Mouse (Mus musculus) frontal cortex, postnatal 14 days (tissue): ENCODE data around the gene Wdr59.
A peak's percentile ranks its signal among the peaks of the same experiment; 100 is the strongest.

Experiments
- DNase-seq, 2 experiments: peaks; one replicate each; pipeline ENCODE4 v3.0.0; 2022; ENCODE audit warnings: low spot score in 2 of 2

Wdr59 gene

GRCm38 (mm10) chr8:111521713-111522429, at the start of gene Wdr59:
Gene Wdr59, minus strand, starts transcription at chr8:111522092.
- peak; percentile 96 to 97 for DNase-seq

GRCm38 (mm10) chr8:111571661-111572060, 49.8 kb upstream of the Wdr59 start:
- DNase-seq: no peak

- DNase-seq: no peak
These were observed 48.5 kb upstream of the Wdr59 start for GRCm38 (mm10) chr8:111570432-111570831.

- no peak for DNase-seq
These were observed 48.0 kb upstream of the Wdr59 start for GRCm38 (mm10) chr8:111569926-111570325.

GRCm38 (mm10) chr8:111568029-111568428, 46.1 kb upstream of the Wdr59 start:
- DNase-seq: no peak

- no peak for DNase-seq
These were observed 45.7 kb upstream of the Wdr59 start for GRCm38 (mm10) chr8:111567571-111567970.

- DNase-seq: no peak
These were observed 44.4 kb upstream of the Wdr59 start for GRCm38 (mm10) chr8:111566326-111566725.

GRCm38 (mm10) chr8:111565784-111566191, 43.9 kb upstream of the Wdr59 start:
- no peak for DNase-seq

- DNase-seq: no peak
These were observed 42.2 kb upstream of the Wdr59 start for GRCm38 (mm10) chr8:111564093-111564492.

GRCm38 (mm10) chr8:111563687-111564086, 41.8 kb upstream of the Wdr59 start:
- no peak for DNase-seq

GRCm38 (mm10) chr8:111563075-111563474, 41.2 kb upstream of the Wdr59 start:
- no peak for DNase-seq

- no peak for DNase-seq
These were observed 40.4 kb upstream of the Wdr59 start for GRCm38 (mm10) chr8:111562274-111562803.

- no peak for DNase-seq
These were observed 39.9 kb upstream of the Wdr59 start for GRCm38 (mm10) chr8:111561824-111562223.

GRCm38 (mm10) chr8:111551511-111552130, 29.7 kb upstream of the Wdr59 start:
- no peak for DNase-seq

GRCm38 (mm10) chr8:111550002-111550870, 28.3 kb upstream of the Wdr59 start:
- DNase-seq: no peak

- no peak for DNase-seq
These were observed 26.3 kb upstream of the Wdr59 start for GRCm38 (mm10) chr8:111548201-111548600.

GRCm38 (mm10) chr8:111547144-111547543, 25.3 kb upstream of the Wdr59 start:
- no peak for DNase-seq

GRCm38 (mm10) chr8:111545406-111546156, 23.7 kb upstream of the Wdr59 start:
- DNase-seq: no peak

- no peak for DNase-seq
These were observed 22.0 kb upstream of the Wdr59 start for GRCm38 (mm10) chr8:111543712-111544380.

GRCm38 (mm10) chr8:111539422-111540076, 17.7 kb upstream of the Wdr59 start:
- DNase-seq: no peak
